Mouse (Mus musculus): ENCODE results near the gene Hmga1. TPM values are rescaled to one million over a fixed set of nuclear protein-coding genes. Genes with fewer than 3 reads are reported as not detected.

The Hmga1 gene
- total and polyA plus RNA-seq, 3 experiments, result 43.8 to 88.7 (median 83.7) TPM

GRCm38 (mm10) chr17:27578487-27578886 lies 22.2 kb downstream of the Hmga1 start:
- Histone ChIP-seq H3K79me2 (replicated peaks; ENCODE audit: control insufficient read depth, extremely low read depth, insufficient read depth, poor library complexity, severe bottlenecking) (no peaks in the 10 kb centered on the region), H3K9me3 (replicated peaks; ENCODE audit: low read length) (no peaks in the 10 kb centered on the region), H3K36me3 (replicated peaks in 1 of 2; ENCODE audit: control insufficient read depth in 1 of 2, insufficient read depth in 1 of 2, low read length in 1 of 2) (peaks cover 40 to 82% of the 10 kb centered on the region in 2 experiments), H3K4me2 (ENCODE audit: insufficient read depth, low read depth, poor library complexity, severe bottlenecking) (no peak overlapping the region), H3K4me1 (ENCODE audit: control insufficient read depth in 1 of 2, insufficient read depth in 2 of 2) (peaks cover 10 to 44% of the 10 kb centered on the region in 2 experiments), H3K27ac (ENCODE audit: insufficient read depth, low read depth) (no peak overlapping the region), H3K27me3 (replicated peaks) (no peaks in the 10 kb centered on the region), H3K9ac (ENCODE audit: insufficient read depth, low read depth) (no peak overlapping the region), H3K4me3 (replicated peaks in 1 of 3; ENCODE audit: low read depth in 2 of 3, low read length in 2 of 3, poor library complexity in 1 of 3) (no peak overlapping the region)
- in situ Hi-C loops (cut with MboI; ENCODE audit: low pct_ligation_motif_present, low pct_unique_long_range_greater_than_20kb, low sequenced_read_pairs), result no loop called here
- dilution Hi-C loops (cut with MboI; ENCODE audit: extremely low pct_ligation_motif_present, extremely low pct_unique_long_range_greater_than_20kb, low sequenced_read_pairs), result no loop called here
- TF ChIP-seq MAZ (IDR thresholded peaks at IDR 0.05; ENCODE audit: low read depth, low read length) (no peak), MYC (IDR thresholded peaks at IDR 0.05; ENCODE audit: low read depth, low read length) (no peak), E2F4 (IDR thresholded peaks at IDR 0.05; ENCODE audit: insufficient replicate concordance, low read depth, low read length) (no peak), USF2 (conservative IDR thresholded peaks at IDR 0.05; ENCODE audit: low read depth, low read length) (no peak), ELF1 (IDR thresholded peaks at IDR 0.05; ENCODE audit: low read depth, low read length) (no peak), RAD21 (IDR thresholded peaks at IDR 0.05; ENCODE audit: low read depth, low read length) (no peak), TCF12 (IDR thresholded peaks at IDR 0.05; ENCODE audit: low read depth, low read length) (no peak), ZNF384 (IDR thresholded peaks at IDR 0.05; ENCODE audit: low read depth, low read length) (no peak), USF1 (IDR thresholded peaks at IDR 0.05; ENCODE audit: low read depth, low read length) (no peak), RCOR1 (conservative IDR thresholded peaks at IDR 0.05; ENCODE audit: low read depth, low read length) (no peak), BHLHE40 (IDR thresholded peaks at IDR 0.05; ENCODE audit: low read depth, low read length) (no peak), NRF1 (IDR thresholded peaks at IDR 0.05; ENCODE audit: low read depth, low read length) (no peak), GABPA (IDR thresholded peaks at IDR 0.05; ENCODE audit: insufficient replicate concordance, low read depth, low read length) (no peak), MAX (IDR thresholded peaks at IDR 0.05; ENCODE audit: low read length) (no peak)
- DNase-seq (ENCODE audit: extremely low read depth), result no peak

DNA sequence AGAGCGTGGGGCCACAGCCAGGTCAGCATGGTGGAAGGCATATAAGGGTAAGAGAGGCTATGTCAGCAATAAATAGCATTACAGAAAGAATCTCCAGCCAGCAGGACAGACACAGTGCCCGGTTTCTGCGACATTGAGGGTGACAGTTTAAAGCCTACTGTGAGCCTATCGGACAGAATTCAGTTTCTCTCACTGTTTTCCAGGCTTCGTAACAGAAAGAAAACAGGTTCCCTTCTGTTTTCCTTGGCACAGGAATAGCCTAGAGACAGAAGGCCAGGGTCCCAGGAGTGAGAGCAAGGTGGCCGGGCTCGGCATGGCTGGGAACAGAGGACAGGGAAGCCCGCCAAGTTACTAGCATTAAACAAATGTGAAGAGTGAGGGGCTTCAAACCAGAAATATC lies 23.5 kb downstream of the Hmga1 start:
- in situ Hi-C loops (cut with MboI; ENCODE audit: low pct_ligation_motif_present, low pct_unique_long_range_greater_than_20kb, low sequenced_read_pairs) (no loop called here), dilution Hi-C loops (cut with MboI; ENCODE audit: extremely low pct_ligation_motif_present, extremely low pct_unique_long_range_greater_than_20kb, low sequenced_read_pairs) (no loop called here)
- TF ChIP-seq MAZ (IDR thresholded peaks at IDR 0.05; ENCODE audit: low read depth, low read length) (no peak), NRF1 (IDR thresholded peaks at IDR 0.05; ENCODE audit: low read depth, low read length) (no peak), MAX (IDR thresholded peaks at IDR 0.05; ENCODE audit: low read length) (no peak), TCF12 (IDR thresholded peaks at IDR 0.05; ENCODE audit: low read depth, low read length) (no peak)
- no peaks in the 10 kb centered on the region for H3K9me3 ChIP-seq (replicated peaks; ENCODE audit: low read length)
- H3K4me3 ChIP-seq (replicated peaks in 1 of 3; ENCODE audit: low read depth in 2 of 3, low read length in 2 of 3, poor library complexity in 1 of 3), result no peak overlapping the region
- no peak overlapping the region for H3K4me2 ChIP-seq (ENCODE audit: insufficient read depth, low read depth, poor library complexity, severe bottlenecking)
- H3K4me1 ChIP-seq (ENCODE audit: control insufficient read depth in 1 of 2, insufficient read depth in 2 of 2), result peaks cover 12 to 48% of the 10 kb centered on the region in 2 experiments
- no peaks in the 10 kb centered on the region for H3K79me2 ChIP-seq (replicated peaks; ENCODE audit: control insufficient read depth, extremely low read depth, insufficient read depth, poor library complexity, severe bottlenecking)
- no peaks in the 10 kb centered on the region for H3K27me3 ChIP-seq (replicated peaks)
- no peak overlapping the region for H3K9ac ChIP-seq (ENCODE audit: insufficient read depth, low read depth)
- peaks cover 42 to 81% of the 10 kb centered on the region in 2 experiments for H3K36me3 ChIP-seq (replicated peaks in 1 of 2; ENCODE audit: control insufficient read depth in 1 of 2, insufficient read depth in 1 of 2, low read length in 1 of 2)
- H3K27ac ChIP-seq (ENCODE audit: insufficient read depth, low read depth), result no peak overlapping the region
- DNase-seq (ENCODE audit: extremely low read depth), result no peak
